Mouse (Mus musculus) kidney, postnatal 14 days (tissue): ENCODE data around the gene Plbd1.
A peak's percentile ranks its signal among the peaks of the same experiment; 100 is the strongest.

Source experiments
- DNase-seq: peaks from one replicate; pipeline ENCODE4 v3.0.0; 2022; ENCODE audit warnings: mixed read lengths

Plbd1 gene

DNA sequence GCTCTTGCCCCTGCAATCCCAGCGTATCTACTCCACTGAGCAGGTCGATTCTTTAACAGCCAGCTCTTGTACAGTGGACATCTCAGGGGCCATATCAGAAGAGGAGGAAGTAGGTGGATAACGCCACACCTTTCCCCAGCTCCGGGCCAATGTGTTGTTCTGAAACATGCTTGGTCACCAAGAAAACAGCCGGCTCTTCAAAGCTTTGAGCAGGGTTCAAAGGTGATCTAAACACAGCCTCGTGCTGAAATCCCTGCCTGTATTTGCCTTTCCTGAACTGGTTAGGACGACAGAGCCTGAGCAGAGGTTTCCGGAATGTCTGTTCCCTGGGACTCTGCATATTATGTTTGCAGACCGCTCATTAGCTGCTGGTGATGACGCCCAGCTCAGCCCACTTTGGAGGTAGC is 14.3 kb downstream of the Plbd1 start:
- no peak for DNase-seq

DNA sequence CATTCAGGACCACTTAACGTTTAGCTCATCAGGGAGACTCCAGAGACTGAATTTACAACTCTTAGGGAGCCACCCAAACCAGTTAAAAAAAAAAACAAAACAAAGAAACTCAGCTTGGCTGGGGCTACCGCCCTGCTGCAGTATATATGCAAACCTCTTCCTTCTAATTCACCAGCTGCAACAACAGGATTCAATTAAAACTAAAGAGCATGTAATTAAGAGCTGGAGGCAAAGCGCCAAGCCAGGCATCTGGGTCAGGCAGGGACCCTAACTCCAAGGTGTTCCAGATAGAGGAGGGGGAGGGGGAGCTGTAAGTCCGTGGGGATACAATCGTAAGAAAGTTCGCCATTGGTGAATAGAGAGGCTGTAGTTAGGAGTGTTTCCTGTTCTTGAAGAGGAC is 15.5 kb downstream of the Plbd1 start:
- DNase-seq, result no peak

DNA sequence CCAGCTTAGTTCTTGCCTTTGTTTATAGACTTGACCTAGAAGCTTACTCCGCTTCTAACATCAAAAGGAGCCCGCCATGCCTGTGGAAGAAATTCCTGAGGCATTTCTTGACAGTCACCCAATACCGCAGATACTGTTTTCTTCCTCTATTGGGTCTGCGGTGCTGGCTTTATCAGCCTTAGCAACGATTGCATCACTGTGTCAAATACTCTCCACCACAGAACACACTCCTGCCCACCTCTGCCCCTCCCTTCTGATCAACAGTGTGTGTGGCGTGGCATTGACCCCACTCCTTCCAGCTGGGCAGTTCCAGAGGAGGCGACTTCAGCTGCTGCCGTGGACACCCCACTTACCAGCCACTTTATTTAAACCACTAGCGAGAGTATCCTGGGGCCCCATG is 16.0 kb downstream of the Plbd1 start:
- no peak for DNase-seq

DNA sequence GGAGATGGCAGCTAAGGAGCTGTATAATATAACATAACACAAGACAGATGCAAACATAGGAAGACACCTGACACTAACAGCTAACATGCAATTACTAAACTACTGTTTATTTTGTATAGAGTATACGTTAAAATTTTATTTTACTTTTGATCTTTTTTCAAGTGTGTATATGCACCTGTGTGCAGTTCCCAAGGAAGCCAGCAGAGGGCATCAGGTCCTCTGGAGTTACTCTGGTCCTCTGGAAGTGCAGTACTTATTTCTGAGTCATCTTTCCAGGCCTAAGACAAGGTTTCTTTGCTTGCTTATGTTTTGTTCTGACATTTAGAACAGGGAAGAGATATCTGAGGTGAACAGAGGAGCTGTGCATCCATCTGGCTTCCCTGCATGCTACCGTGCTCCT is 17.6 kb downstream of the Plbd1 start:
- no peak for DNase-seq

DNA sequence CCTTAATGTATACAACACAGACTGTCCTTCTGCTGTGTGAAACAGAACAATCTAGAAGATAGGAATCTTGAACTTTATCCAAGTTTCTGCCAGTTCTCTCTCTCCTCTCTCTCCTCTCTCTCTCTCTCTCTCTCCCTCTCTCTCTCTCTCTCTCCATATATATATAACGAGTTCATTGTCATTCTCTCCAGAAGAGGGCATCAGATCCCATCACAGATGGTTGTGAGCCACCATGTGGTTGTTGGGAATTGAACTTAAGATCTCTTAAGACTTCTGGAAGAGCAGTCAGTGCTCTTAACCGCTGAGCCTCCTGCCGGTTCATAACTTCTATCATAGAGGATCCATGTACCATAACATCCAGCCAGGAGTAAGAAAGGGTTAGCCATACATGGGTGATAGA is 26.7 kb downstream of the Plbd1 start:
- DNase-seq, result no peak

DNA sequence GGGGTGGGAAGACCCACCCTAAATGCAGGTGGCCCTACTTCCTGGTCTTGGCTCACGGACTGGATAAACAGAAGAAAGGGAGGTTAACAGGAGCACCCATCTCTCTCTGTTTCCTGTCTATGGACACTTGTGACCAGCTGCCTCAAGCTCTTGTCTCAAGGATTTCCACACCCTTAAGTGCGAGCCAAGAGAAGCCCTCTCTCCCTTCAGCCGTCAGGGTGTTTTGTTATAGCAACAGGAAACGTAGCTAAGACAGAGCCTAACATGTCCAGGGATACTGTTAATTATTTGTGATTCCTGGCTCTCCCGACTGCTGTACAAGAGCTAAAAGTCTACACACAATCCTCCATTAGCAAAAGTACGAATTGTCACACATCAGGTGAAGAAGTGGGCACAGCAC is 28.0 kb downstream of the Plbd1 start:
- DNase-seq, result no peak

DNA sequence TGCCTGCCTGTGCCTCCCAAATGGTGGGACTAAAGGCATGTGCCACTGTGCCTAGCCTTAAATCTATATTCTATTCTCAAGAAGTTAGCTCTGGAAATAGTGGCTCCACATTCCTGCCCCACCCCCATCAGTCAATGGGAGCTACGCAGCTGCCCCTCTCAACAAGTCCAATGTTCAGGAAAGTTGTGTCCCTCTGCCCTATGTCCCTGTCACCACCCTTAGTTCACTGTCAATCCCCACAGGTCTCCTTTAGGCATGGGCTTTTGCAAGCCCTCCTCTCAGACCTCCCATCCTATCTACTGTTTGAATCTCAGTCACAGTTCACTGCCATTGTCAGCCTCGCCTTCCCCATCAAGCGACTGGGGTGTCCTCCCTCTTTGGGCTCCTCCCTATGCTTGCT is 28.6 kb downstream of the Plbd1 start:
- no peak for DNase-seq

DNA sequence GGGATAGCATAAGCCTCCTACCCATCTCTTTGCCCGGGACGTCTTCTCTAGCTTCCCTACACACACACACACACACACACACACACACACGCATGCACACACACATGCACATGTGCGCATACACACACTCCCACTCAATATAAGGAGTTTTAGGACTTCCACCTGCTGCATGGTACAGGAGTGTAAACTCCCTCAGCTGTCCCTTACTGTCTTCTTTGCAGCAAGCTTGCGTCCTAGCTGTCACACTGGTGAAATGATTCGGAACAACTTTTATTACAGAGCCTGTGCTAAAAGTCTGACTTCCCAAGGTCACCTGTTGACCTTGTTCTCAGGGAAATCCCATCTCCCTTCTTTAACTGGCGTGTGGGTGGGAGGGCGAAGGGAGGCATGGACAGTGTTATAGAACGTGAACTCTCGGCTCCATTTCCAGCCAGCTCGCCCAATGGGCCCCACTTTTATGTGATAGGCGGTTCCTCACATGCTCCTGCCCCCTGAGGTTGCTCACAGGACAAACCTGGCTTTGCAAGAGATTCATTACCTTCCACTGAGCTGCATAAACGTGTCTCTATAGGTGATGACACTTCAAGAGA is 29.7 kb downstream of the Plbd1 start:
- no peak for DNase-seq

DNA sequence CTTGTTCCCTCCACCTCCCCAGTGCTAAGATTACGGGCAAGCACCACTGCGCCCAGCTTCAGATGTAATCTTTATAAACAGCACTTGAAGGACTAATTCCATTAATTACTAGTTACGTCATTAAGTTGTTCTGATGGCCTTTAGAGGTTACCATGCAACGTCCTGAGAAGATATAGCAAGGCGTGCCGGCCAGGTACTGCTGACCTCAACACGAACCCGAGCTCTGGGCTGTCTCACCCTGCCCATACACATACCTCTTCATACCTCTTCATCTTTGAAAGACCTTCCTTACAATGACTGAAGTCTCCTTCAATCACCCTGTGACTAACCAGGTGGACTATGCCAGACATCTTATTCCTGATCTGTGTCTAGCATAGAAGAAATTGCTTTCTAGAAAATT is 30.2 kb downstream of the Plbd1 start:
- DNase-seq, result no peak

DNA sequence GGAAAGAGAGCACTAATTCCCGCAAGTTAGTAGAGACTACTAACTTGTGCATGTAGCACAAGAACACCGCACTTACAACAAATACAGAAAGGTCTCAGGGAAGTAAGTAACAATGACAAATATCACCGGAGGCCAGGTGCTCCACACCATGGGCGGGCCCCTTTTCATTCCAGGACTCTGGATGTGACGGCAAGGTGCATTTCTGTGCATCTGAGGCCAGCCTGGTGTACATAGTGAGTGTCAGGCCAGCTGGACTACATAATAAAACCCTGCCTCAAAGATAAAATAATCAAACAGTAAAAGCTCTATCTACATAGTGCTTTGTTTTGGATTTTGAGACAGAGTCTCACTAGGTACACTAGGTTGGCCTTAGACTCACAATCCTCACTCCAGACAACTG is 32.1 kb downstream of the Plbd1 start:
- DNase-seq, result no peak

DNA sequence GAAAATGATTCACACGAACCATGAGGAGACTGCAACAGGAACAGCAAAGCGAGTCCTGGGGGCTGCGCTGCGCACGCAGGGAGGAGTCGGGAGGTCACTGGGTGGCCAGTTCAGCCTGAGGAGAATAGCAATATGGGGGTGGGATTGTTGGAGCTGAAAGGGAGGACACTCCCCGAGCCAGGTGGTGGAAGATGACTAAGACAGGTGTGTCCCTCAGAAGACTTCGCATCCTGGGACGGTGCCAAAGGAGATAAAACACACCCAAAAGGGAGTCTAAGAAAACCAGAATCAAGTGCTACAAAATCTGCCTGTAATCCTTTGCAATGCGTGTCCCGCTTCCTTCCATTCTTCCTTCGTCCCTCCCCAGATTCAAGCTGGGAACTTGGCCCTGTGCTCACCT is 36.3 kb downstream of the Plbd1 start:
- DNase-seq, result no peak

DNA sequence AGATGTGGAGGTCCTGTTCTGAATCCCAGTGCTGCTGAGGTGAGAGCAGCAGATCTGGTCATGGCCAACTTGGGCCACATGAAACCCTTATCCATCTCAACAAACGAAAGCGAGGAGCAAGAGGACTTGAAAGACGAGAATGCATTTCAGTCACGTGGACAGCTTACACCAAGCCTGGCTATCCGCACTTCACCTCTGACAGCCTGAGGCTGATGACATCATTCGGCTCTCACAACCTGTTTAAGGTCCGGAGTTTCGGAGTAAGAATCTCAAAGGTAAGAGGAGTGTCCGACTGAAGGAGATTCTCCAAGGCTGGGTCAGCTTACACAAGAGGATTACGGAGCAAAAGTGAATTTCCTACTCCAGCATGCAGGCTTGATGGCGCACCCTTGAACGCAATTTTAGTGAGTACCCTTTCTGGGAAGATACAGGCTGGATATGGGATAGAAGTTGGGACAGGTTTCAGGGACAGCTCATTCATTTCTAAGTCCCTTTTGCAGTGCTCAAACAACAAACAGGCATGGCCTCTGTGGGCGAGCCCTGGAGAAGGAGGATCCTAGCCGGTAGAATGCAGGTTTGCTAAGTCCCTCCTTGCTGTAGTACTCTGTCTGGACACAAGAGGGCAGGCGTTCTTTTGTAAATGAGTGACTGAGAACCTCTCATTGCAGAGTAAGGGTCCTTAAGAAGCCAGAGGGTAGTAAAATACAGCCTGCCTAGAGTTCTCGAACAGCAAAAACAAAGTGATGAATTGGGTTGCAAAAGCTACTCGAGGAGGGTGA is 41.2 kb downstream of the Plbd1 start:
- peak; percentile 88 for DNase-seq

DNA sequence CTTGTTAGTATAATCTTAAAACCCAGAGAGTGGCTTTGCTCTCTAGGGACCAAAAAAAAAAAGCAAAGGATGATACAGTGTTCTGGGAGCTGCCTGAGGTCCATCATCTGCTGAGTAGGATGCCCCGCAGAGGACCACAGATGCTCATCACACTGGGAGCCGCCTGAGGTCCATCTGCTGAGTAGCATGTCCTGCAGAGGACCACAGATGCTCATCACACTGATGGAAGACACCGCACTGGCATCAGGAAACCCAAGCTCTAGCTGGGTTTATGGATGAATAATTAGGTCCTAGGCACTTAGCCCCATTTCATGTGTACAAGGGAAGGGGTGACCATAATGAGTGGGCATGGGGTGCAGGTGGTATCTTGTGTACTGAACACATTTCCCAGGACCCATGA is 47.6 kb downstream of the Plbd1 start:
- no peak for DNase-seq

DNA sequence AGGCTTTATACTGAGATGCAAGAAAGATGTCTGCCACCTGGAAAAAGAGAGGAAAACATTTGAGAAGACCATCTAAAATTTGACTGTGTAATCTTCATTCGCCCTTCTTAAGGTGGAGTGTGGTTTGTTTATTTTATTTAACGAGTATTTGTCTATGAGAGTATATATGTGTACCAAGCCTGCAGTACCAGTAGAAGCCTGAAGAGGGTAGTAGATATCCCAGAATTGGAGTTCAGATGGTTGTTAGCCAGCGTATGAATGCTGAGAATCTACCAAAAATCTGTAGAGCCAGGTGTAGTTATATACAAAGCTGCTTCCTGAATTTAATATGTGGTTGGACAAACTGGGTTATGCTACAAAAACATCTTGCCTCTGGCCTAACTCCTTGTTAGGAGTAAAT is 49.4 kb downstream of the Plbd1 start:
- DNase-seq, result no peak

DNA sequence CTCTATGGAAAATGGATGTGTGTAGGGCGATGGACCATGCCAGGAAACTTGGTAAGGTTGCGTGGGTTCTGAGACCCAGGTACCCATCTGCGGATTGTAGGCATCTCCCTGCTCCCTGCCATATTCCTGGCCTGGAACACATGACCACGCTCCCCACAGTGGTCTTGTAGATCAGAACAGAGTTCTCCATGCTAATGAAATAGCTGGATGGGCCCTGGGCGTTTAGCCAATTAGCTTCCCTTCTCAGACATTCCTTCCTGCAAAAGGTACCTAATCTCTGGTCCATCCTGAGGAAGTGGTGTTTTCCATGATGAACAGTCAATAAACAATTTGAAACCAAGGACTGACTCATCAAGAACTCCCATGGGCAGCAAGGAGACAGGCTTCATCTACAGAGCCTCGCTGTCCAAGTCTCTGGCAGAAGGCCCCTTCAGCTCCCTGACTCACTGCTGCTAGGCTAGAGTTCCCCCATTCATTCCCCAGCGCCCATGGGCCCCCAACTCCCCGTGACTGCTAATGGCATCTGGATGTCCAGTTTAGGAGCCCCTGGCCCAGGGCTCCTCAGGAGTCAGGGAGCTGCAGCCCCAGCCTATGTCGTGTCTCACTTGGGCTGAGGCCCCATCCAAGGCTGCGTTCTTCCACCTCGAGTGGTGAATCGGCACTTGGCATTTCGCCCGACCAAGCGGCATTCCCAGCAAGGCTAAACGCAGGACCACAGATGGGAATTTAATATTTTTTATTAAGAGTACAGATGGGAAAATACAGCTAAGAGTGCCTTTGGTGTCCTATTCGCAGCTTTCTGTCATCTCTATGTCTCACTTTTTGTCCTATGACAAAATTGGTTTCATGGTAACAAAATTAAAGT is 50.1 kb downstream of the Plbd1 start:
- no peak for DNase-seq

DNA sequence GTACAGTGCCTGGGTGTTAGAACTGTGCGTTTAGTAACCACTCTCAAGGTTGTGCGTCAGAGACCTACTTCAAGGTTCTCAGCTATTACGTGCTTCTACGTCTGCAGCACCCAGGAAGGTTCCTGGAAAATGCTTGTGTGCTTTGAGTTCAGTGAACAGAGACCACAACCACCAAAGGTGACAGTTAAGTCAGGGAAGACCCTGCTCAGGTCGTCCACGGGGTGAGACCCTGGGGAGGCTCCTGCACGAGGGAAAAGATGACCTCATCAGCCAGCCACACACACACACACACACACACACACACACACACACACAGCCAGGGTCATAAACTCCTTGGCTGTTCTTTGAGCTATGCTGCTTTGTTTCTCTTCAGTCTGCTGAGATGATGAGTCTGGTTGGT is 59.1 kb downstream of the Plbd1 start:
- DNase-seq, result no peak

DNA sequence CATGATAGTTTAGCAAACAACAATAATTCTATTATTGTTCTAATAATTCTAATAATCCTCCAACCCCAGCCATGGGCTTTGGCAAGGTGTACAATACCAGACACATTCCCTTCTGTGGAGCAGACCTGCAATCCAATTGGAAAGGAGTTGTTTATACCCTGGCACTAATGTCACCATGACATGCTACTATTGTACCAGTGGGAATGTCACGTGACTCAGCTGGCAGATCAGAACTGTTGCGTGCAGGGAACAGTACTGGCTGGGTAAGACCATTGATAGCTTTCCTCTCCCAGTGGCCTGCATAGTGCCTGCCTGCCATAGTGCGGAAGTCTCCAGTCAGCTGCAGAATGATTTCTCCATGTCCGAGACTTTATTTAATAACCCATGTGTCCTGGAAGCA is 67.2 kb downstream of the Plbd1 start:
- DNase-seq, result no peak

DNA sequence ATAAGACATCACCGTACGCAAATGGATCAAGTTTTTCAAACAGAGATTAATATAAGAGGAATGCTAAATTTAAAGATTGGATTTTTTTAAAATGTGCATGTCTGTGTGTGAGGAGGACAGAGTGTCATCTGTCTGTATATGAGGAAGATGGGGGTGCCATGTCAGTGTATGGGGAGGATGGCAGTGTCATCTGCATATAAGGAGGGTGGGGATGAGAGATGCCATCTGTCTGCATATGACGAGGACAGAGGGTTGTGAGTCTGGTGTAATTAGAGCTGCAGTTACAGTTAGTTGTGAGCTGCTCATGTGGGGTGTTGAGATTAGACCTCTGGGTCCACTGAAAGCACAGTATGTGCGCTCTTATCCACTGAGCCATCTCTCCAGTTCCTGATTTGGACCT is 71.0 kb downstream of the Plbd1 start:
- DNase-seq, result no peak

DNA sequence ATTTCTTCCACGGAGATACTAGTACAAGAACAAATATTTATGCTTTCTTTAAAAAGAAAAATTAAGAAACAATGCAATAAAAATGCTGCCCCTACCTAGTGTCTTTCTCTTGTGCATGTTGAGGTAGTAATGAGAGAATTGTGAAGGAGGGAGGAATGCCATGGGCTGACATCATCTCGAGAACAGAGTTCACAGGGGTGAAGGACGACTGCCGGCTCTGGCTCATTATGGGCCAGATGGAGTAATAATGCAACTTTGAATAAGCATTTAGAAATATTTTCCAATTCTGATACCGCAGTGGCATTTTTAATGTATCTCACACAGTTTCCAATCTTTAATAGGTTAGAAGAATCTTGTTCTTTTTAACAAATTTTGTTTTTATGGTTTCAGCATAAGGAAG is 95.7 kb downstream of the Plbd1 start:
- DNase-seq, result no peak
